Mouse (Mus musculus) monocyte, adult 2 months (primary cell): ENCODE data around the gene Supt3.

ENCODE experiments used
- DNase-seq, 2 experiments: peaks; one replicate each; pipeline ENCODE4 v3.0.0; 2022; ENCODE audit warnings: low spot score in 2 of 2, low read depth in 1 of 2

Gene Supt3

GRCm38 (mm10) chr17:45119609-45120201, 342.8 kb downstream of the Supt3 start:
- DNase-seq: no peak

- no peak for DNase-seq
These were observed 346.9 kb downstream of the Supt3 start for GRCm38 (mm10) chr17:45123856-45124255.

- no peak for DNase-seq
These were observed 351.7 kb downstream of the Supt3 start for GRCm38 (mm10) chr17:45128611-45129010.

- no peak for DNase-seq
These were observed 356.8 kb downstream of the Supt3 start for GRCm38 (mm10) chr17:45133501-45134400.

- no peak for DNase-seq
These were observed 359.5 kb downstream of the Supt3 start for GRCm38 (mm10) chr17:45136491-45136890.

GRCm38 (mm10) chr17:45143043-45143442, 366.1 kb downstream of the Supt3 start:
- DNase-seq: no peak

GRCm38 (mm10) chr17:45144656-45145055, 367.7 kb downstream of the Supt3 start:
- no peak for DNase-seq

GRCm38 (mm10) chr17:45151312-45151929, 374.5 kb downstream of the Supt3 start:
- DNase-seq: no peak

- DNase-seq: no peak
These were observed 376.8 kb downstream of the Supt3 start for GRCm38 (mm10) chr17:45153721-45154120.

- DNase-seq: no peak
These were observed 381.3 kb downstream of the Supt3 start for GRCm38 (mm10) chr17:45158171-45158691.

GRCm38 (mm10) chr17:45160651-45161050, 383.7 kb downstream of the Supt3 start:
- DNase-seq: no peak

GRCm38 (mm10) chr17:45165741-45166140, 388.8 kb downstream of the Supt3 start:
- DNase-seq: no peak
